Mouse (Mus musculus) gonadal fat pad, adult 2 months (tissue): ENCODE results near the gene Olfr1184. TPM values are rescaled to one million over a fixed set of nuclear protein-coding genes. Genes with fewer than 3 reads are reported as not detected.
"Not testable (repeated sequence)": the region's sequence is repeated elsewhere in the genome, so short reads cannot be mapped to it uniquely, and the experiment has no call there.

Experiments
- DNase-seq: peaks from one replicate; pipeline ENCODE4 v3.0.0-alpha.2; 2012; ENCODE audit warnings: low read depth
- polyA plus RNA-seq: library from polyadenylated mRNA; depleted of rRNA; stranded (reverse); fragments of >200 nt; gene quantifications from 2 replicates; pipeline ENCODE4 v1.2.3, GENCODE M21; 2012; rRNA removed

Gene Olfr1184
- polyA plus RNA-seq: not detected in 2 replicates

GRCm38 (mm10) chr2:88483298-88483697 lies at the start of gene Olfr1184:
Gene Olfr1184 (plus strand): TSS chr2:88483598.
- DNase-seq: no peak

GRCm38 (mm10) chr2:88449031-88449430 lies 34.4 kb upstream of the Olfr1184 start, which contains the start of gene Gm13757:
Gene Gm13757 (minus strand): TSS chr2:88449131.
- no peak for DNase-seq

DNA sequence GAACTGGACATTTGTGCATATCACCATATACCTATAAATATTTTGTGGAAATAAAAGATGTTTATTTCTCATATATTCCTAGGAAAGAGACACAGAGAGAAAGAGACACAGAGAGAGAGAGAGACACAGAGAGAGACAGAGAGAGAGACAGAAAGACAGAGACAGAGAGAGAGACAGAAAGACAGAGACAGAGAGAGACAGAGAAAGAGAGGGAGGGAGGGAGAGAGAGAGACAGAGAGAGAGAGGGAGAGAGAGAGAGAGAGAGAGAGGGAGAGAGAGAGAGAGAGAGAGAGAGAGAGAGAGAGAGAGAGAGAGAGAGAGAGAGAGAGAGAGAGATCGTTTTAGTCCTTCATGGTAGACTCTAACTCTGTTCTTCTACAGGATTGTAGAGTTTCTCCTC lies 28.8 kb upstream of the Olfr1184 start, which contains the start of gene Olfr1183:
Olfr1183 (plus strand) TSS at position 301 of the 400 bp plus-strand sequence.
- not testable (repeated sequence) for DNase-seq

DNA sequence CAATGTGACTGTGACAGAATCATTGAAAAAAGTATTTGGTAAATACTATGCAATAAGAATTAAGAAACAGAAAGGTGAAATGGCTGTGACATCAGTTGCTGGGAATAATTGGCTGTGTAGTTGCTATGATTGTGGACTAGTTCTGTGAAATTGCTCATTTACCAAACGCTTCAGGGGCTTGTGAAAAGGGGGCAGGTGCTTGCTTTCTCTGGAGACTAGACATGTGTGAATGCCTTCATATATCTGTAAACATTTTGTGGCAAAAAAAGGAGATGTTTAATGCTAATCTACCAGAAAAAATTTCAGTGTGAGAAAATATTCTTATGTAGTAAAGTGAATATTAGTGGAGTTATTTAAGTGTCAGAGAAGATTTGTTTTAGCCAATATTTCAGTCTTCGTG lies 9.6 kb downstream of the Olfr1184 start, which contains the start of gene Olfr1185-ps1:
Olfr1185-ps1 (plus strand) TSS at position 301 of the 400 bp plus-strand sequence.
- DNase-seq: no peak

DNA sequence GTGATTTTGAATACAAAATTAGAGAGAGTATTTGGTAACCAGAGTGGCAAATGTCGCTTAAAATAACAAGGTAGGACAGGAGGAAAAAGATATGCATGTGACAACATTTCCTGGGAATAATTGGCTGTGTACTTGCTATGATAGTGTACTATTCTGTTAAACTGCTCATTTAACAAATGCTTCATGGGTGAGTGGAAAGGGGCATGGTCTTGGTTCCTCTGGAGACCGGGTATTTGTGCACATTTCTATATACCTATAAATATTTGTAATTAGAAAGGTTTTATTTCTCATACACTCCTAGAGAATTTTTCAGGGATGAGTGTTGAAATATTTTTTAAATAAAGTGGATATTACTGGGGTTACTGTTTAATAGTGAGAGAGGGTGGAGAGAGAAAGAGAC lies 34.9 kb downstream of the Olfr1184 start, which contains the start of gene Olfr1186:
Olfr1186 (plus strand) TSS at position 301 of the 400 bp plus-strand sequence.
- DNase-seq: no peak

- DNase-seq: no peak
Measured at GRCm38 (mm10) chr2:88525720-88526119, 42.3 kb downstream of the Olfr1184 start.

Other genes with a start within 250 kb of the Olfr1184 start
- not detected in 2 replicates for gene Olfr1173, start 203.7 kb upstream of the Olfr1184 start, polyA plus RNA-seq
- gene Olfr1174-ps, start 168.5 kb upstream of the Olfr1184 start, polyA plus RNA-seq: not detected in 2 replicates
- gene Olfr1175-ps, start 156.4 kb upstream of the Olfr1184 start, polyA plus RNA-seq: not detected in 2 replicates
- not detected in 2 replicates for gene Olfr1176, start 146.9 kb upstream of the Olfr1184 start, polyA plus RNA-seq
- not detected in 2 replicates for gene Olfr1177-ps, start 137.1 kb upstream of the Olfr1184 start, polyA plus RNA-seq
- not detected in 2 replicates for gene Olfr1178, start 96.5 kb upstream of the Olfr1184 start, polyA plus RNA-seq
- not detected in 2 replicates for gene Olfr1179, start 77.1 kb upstream of the Olfr1184 start, polyA plus RNA-seq
- gene Olfr1180, start 64.4 kb upstream of the Olfr1184 start, polyA plus RNA-seq: not detected in 2 replicates
- not detected in 2 replicates for gene Olfr1181, start 57.4 kb upstream of the Olfr1184 start, polyA plus RNA-seq
- gene Gm13757, start 34.5 kb upstream of the Olfr1184 start, polyA plus RNA-seq: not detected in 2 replicates
- not detected in 2 replicates for gene Olfr1183, start 28.7 kb upstream of the Olfr1184 start, polyA plus RNA-seq
- not detected in 2 replicates for gene Olfr1185-ps1, start 9.7 kb downstream of the Olfr1184 start, polyA plus RNA-seq
- gene Olfr1186, start 35.0 kb downstream of the Olfr1184 start, polyA plus RNA-seq: not detected in 2 replicates
- gene Olfr1188, start 73.3 kb downstream of the Olfr1184 start, polyA plus RNA-seq: not detected in 2 replicates
- gene Olfr1189, start 102.9 kb downstream of the Olfr1184 start, polyA plus RNA-seq: not detected in 2 replicates
- gene Olfr1191-ps1, start 156.9 kb downstream of the Olfr1184 start, polyA plus RNA-seq: not detected in 2 replicates
- gene Olfr1192-ps1, start 164.9 kb downstream of the Olfr1184 start, polyA plus RNA-seq: not detected in 2 replicates
- gene Olfr1193, start 192.0 kb downstream of the Olfr1184 start, polyA plus RNA-seq: not detected in 2 replicates
- gene Olfr1195, start 205.6 kb downstream of the Olfr1184 start, polyA plus RNA-seq: not detected in 2 replicates
- not detected in 2 replicates for gene Olfr1196, start 221.0 kb downstream of the Olfr1184 start, polyA plus RNA-seq
- not detected in 2 replicates for gene Olfr1197, start 248.8 kb downstream of the Olfr1184 start, polyA plus RNA-seq